Mouse (Mus musculus) liver, adult (tissue): Measurements from ENCODE around the gene Ippk.

Source experiments
- GATA4 ChIP-seq: IDR thresholded peaks from 2 replicates; pipeline ENCODE4 v1.6.1; 2014; ENCODE audit warnings: mild to moderate bottlenecking, low read length; ENCODE audit not compliant: insufficient replicate concordance

Ippk gene

DNA sequence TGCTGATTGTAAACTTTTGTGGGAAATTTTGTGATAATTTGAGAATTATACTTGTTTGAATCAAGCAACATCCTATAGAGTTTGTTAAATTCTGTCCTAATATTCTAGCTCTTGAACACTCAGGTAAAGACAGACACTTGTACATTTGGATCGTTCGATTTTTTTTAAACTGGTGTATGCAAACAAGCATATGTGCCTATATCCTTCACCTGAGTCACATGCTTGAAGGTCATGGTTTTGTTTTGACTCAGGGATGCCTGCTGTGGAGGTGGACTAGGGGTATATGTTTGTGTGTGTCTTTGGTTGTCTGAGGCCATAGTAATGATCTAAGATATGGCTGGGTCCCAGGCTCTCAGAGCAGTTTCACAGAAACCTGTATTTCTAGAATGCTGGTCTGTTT, 41.9 kb downstream of the Ippk start:
- no peak for TF ChIP-seq GATA4

DNA sequence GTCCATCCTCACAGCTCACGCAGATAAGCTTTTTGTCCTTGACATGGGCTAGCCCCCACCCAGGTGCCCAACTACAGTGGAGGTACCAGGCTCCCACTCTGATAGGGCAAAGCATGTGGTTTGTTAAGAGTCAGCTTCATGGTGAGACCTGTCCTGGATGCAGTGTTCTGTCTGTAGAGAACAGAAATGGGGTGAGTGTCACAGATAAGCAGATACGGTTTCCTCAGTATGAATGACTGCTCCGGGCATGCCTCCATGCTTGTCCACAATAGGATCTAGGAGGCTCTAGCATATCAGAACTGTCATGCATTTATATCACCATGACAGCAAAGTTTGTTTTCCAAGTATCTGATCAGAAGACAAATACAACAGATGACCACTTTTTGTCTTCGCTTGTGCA, 44.8 kb downstream of the Ippk start:
- TF ChIP-seq GATA4 = no peak

DNA sequence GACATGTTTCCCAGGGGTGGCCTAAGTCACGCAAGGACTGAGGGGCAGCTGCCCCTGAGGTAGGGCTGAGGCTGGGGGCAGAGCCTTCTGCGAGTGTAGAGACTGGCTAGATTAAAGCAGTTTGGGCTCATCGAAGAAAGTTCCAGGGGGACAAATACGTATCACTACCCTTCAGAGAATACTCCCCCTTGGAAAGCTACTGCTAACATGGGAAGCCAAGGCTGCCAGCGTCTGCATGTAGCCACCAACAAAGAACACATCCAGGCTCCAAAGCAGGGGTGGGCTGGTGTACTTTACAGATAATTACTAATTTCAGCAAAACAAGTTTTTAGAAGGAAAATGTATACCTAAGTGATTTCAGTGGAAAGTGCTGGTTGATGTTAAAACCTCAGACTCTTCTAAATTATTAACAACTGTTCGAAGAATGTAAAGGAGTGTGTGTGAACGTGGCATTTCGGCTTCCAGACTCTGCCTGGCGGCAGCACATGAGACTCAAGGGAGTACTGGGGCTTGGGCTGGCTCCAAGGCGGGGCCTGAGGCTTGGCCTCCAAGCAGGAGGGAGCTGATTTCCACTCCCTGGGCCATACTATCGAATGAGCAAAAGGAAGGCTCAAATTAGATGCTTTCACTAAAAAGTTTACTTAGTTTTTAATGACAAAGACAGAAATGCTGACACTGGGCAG, 45.5 kb downstream of the Ippk start:
- no peak for TF ChIP-seq GATA4

DNA sequence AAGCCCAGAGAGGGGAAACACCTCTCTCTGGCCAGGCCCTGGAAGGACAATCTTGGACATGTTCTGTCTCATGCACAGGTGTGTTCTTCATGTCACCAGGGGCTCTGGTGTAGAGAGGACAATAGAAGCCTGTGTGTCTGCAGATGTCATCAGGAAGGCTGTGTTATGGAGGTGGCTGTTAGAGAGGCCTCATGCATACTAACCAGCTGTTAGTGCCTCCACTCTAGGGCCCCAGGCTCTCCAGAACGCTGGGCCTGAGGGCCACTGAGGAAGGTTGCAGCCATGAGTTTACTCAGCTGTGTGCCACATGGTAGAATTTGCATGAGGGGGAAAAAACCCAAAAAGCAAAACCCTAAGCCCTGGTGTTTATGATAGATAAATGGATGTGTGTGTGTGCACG, 46.5 kb downstream of the Ippk start:
- TF ChIP-seq GATA4 = no peak

DNA sequence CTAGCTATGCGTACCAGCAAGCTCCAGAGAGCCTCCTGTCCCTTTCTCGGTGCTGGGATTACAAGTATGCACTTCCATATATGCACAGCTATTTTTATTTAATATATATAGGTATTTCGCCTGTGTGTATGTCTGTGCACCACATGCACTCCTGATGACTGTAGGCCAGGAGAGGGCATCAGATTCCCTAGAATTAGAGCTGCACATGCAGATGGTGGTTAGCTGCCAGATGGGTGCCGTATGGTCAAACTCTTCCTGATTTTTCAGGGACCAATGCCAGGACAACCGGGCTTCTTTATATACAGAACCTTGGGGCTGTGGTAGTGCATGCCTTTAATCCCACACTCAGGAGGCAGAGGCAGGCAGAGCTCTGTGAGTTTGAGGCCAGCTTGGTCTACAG, 48.0 kb downstream of the Ippk start:
- no peak for TF ChIP-seq GATA4

DNA sequence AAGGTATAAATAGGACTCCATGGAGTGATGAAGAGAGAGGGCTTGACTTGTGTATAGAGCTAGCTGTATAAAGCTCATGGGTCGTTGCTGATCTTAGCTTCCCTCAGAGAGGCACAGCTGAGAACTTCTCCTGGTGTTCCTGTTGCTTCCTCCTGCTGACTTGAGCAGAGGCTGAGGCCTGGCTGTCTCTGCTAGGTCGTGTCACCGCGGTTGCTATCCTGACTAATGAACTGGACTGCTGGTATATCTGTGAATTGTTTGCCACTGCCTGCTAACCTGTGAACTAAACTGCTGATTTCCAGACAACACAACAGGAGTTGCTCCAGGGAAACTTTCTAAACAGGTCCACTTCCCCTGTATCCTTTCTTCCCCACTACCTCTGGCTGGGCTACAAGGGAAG, 49.3 kb downstream of the Ippk start:
- no peak for TF ChIP-seq GATA4

DNA sequence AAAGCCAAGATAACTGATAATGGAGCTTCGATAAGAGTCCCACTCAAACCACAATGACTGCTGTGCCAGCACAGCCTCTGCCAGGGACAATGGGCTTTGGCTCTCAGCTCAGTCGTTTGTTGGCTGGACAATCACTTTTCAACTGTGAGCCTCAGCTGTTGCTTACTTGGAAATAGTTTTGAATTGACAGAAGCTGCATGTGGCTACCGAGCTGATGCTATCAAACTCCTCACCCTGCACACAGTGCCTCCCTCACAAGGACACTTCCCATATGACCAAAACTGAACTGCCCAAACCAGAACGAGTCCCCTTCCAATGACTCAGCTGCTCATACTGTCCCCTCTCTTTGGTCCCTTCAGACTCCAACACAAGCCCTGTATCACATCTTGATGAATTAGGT, 49.8 kb downstream of the Ippk start:
- TF ChIP-seq GATA4 = no peak

DNA sequence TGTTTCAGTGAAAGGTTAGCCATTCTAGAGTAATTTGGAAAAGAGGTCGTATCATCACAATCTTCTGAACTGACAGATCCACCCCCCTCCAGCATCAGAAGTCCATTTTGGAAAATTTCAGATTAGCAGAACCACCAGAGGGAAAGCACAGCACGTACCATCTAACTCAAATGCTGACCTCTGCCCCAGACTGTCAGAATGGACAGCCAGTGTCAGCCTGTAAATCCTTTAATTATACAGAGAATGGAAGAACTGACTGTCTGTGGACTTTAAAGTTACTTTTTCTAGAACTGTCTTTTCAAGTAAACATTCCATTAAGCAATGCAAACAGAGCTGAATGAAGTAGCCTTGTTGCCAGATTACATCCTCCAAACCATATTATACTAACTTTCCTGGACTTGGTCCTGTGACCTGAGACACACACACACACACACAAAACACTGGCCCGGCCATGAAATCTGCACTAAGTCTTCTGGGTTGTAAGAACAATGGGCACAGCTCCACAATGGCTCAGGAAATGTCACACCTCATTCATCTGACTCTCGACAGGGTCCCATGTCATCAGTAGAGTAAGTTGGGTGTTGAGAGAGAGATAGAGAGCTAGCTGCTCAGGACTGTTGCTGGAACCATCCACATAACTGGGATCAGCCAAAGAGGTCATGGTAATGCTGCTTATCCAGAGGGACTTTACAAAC, 51.1 kb downstream of the Ippk start:
- TF ChIP-seq GATA4 = no peak

DNA sequence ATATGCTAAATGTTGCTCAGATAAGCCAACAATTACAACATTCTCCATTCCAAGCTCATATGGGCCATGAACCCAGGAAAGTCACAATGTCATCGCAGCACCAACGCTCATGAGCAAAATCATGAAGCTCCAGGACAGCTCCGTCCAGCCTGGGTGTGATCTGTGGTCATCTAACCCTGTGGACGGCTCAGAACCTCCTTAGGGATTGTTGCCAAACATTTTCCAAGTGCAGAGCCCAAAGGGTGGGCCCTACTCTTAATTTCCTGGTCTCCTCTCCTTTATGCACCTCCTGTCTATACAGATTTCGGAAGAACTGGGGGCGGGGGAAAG, 51.6 kb downstream of the Ippk start:
- TF ChIP-seq GATA4 = no peak

DNA sequence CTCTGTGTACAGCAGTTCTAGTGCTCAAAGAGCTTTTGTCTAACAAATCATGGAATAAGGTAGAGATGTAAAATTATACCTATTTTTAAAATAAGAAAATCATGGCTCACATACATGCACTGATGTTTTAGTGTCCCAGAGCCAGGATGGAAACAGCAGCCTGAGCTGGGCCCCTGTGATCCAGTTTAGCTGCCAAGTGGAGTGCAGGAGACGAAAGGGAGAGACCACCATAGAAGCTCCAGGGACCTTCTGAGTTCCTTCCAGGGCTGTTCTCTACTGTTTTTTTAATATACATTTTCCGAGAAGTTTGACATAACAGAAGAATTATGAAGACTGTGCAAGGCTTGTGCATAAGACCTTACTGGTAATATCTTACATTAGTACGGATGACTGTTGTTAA, 56.8 kb downstream of the Ippk start:
- no peak for TF ChIP-seq GATA4

DNA sequence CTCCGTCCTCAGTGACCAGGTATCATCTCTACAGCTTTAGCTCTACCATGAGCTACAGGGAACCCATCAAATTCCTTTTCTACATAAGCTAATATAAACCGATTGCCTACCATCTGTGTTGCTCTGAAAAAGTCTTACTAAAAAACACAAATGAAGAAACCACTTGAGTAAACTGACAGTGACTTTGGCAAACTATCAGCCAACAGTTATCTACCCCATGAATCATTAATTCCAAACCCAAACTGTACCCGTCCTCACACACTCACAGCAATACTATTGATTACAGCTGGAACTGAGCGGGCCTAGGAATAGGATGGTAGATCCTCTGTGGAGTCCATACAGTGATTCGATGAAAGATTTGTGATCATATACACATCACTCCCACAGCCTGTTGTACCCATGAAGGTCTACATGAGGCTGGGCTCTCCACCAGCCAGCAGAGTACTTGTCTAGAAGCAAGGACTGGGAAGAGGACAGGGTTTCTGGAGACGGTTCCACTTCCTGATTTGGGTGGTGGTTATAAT, 57.9 kb downstream of the Ippk start:
- TF ChIP-seq GATA4 = no peak; the same call in 1 of the 2 replicates

DNA sequence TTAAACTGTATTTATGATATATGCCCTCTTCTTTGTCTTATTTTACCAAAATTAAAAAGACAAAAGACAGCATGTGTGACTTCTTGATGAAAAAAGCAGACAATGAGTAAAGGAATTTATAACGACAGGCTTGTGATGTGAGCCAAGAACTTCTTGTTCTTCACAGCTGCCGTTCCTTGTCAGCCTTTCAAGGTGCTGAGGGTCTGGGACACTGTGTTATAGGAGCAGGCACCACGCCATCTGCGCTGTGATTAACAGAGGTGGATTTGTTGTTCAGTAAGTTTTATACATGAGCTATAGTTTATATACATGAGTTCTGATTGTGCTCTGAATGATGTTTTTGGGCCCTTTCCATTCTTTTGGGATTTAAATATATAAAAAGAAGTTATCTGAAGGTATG, 58.4 kb downstream of the Ippk start:
- no peak for TF ChIP-seq GATA4

DNA sequence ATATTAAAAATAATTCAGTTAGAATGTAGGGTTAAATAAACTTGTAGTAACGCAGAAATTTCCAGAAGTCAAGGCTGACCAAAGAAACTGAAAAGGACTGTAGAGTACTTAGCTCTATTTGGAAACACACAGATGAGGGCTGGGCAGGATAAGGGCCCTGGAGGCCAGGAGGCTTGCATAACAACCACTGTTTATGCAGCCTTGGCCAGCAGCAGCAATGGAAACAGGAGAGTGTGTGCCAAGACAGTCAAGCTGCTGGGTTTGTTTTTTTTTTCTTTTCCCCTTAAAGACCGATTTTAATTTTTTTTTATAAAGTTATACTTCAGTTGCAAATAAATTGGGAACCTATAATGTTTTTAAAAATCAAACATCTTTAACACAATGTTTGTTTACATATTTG, 59.0 kb downstream of the Ippk start:
- 0 out of 2 replicates have a peak, but pooled peaks have one; percentile 27 for TF ChIP-seq GATA4

DNA sequence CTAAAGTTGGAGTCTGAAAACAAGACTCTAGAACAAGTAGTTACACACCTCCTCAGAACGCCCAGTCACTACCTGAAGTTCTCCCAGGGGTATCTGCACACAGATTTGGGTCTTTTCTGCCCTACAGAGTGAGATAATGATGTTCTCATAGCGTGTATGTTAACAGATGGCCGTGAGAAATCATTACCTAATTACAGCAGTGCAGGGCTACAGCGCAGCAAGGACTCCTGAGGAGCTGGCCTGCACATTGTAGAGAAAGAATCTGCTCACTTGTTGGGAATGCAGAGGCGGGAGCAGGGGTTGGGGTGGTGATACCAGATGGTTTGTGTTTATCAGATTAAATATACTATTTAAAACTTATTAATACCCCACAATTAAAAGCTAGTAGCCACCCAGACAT, 59.5 kb downstream of the Ippk start:
- TF ChIP-seq GATA4 = no peak

DNA sequence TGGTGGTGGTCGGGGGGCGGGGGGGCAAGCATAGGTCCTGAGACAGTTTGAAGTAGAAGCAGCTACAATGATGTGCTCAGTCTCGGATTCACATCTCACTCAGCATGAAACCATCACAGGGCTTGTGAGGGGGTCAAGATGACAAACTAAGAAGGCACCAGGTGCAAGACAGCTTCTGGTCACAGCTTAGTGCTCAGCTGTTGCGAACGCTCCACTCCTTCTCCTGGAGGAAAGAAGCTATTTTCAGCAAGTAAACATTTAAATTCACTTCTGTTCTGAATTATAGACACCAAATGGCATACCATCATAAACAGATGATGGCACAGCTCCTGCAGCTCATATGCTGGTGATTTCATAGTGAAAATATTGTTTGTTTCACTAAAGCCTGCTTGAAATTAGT, 64.3 kb downstream of the Ippk start:
- no peak for TF ChIP-seq GATA4
